Mouse (Mus musculus) megakaryocyte, embryonic 14.5 days (primary cell): ENCODE results near the gene Mdfic.

Source experiments
- FLI1 ChIP-seq: IDR thresholded peaks from 2 replicates; pipeline ENCODE4 v1.6.1; 2012; ENCODE audit warnings: low read length, inconsistent platforms, mixed read lengths
- GATA1 ChIP-seq: IDR thresholded peaks from 3 replicates; pipeline ENCODE4 v1.6.1; 2012; ENCODE audit warnings: mixed read lengths, low read length, inconsistent platforms, borderline replicate concordance

- no peak for TF ChIP-seq GATA1
- TF ChIP-seq FLI1: no peak
These were observed 11.0 kb downstream of the Mdfic start for GRCm38 (mm10) chr6:15731452-15731851.
